Mouse (Mus musculus): ENCODE measurements around the gene Mns1. TPM values are rescaled to one million over a fixed set of nuclear protein-coding genes. Genes with fewer than 3 reads are reported as not detected.

The Mns1 gene
- polyA plus RNA-seq, 1 experiment from 2014 or later = 40.5 TPM

DNA sequence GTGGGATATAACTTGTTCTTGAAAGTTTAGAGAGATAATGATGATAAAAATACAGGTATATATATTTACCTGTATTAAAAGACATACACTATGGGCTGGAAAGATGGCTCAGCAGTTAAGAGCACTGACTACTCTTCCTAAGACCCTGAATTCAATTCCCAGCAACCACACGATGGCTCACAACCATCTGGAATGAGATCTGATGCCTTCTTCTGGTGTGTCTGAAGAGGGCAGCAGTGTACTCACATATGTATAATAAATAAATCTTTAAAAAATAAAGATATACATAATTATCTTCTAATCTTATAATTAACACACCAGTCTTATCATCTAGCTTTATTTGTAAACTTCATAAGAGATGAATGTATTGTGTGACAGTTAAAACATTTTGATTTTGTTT is 18.6 kb downstream of the Mns1 start:
- Histone ChIP-seq H3K4me1 (replicated peaks) (peaks cover 5% of the 10 kb centered on the region; the same call in 1 of the 2 replicates), H3K9me3 (no peaks in the 10 kb centered on the region), H3K4me2 (no peak overlapping the region), H3K36me3 (peaks cover 65% of the 10 kb centered on the region), H3K4me3 (replicated peaks) (no peak overlapping the region), H3K9ac (replicated peaks) (no peak overlapping the region), H3K27me3 (no peaks in the 10 kb centered on the region), H3K27ac (no peak overlapping the region)
- WGBS = 56% methylated on average over 1 of the region's 1 CpGs
- ATAC-seq (ENCODE audit: insufficient number of reproducible peaks, insufficient read depth, low FRiP score, low TSS enrichment, low read depth) = no peak

- Histone ChIP-seq H3K9me3 (no peaks in the 10 kb centered on the region), H3K4me2 (no peak overlapping the region), H3K36me3 (peaks cover 50% of the 10 kb centered on the region), H3K4me1 (replicated peaks) (peaks cover 5% of the 10 kb centered on the region; the same call in 1 of the 2 replicates), H3K4me3 (replicated peaks) (no peak overlapping the region), H3K27ac (no peak overlapping the region), H3K9ac (replicated peaks) (no peak overlapping the region), H3K27me3 (no peaks in the 10 kb centered on the region)
- no peak for ATAC-seq (ENCODE audit: insufficient number of reproducible peaks, insufficient read depth, low FRiP score, low TSS enrichment, low read depth)
- 18% methylated on average over 5 of the region's 5 CpGs for WGBS
Observed at GRCm38 (mm10) chr9:72458233-72458632, 20.4 kb downstream of the Mns1 start.

GRCm38 (mm10) chr9:72459703-72460102 is 21.9 kb downstream of the Mns1 start:
- Histone ChIP-seq H3K4me2 (no peak overlapping the region), H3K27ac (no peak overlapping the region), H3K9me3 (no peaks in the 10 kb centered on the region), H3K9ac (replicated peaks) (no peak overlapping the region), H3K27me3 (no peaks in the 10 kb centered on the region), H3K36me3 (peaks cover 42% of the 10 kb centered on the region), H3K4me1 (replicated peaks) (no peaks in the 10 kb centered on the region; the same call in 1 of the 2 replicates), H3K4me3 (replicated peaks) (no peak overlapping the region)
- no peak for ATAC-seq (ENCODE audit: insufficient number of reproducible peaks, insufficient read depth, low FRiP score, low TSS enrichment, low read depth)
- 90% methylated on average over 3 of the region's 3 CpGs for WGBS

GRCm38 (mm10) chr9:72460767-72461166 is 23.0 kb downstream of the Mns1 start:
- Histone ChIP-seq H3K4me2 (no peak overlapping the region), H3K36me3 (peaks cover 40% of the 10 kb centered on the region), H3K4me1 (replicated peaks) (no peaks in the 10 kb centered on the region; the same call in 1 of the 2 replicates), H3K9me3 (no peaks in the 10 kb centered on the region), H3K27me3 (no peaks in the 10 kb centered on the region), H3K9ac (replicated peaks) (no peak overlapping the region), H3K27ac (no peak overlapping the region), H3K4me3 (replicated peaks) (no peak overlapping the region)
- no peak for ATAC-seq (ENCODE audit: insufficient number of reproducible peaks, insufficient read depth, low FRiP score, low TSS enrichment, low read depth)
- 72% methylated on average over 3 of the region's 3 CpGs for WGBS

- Histone ChIP-seq H3K36me3 (peaks cover 32% of the 10 kb centered on the region), H3K9me3 (no peaks in the 10 kb centered on the region), H3K4me1 (replicated peaks) (no peaks in the 10 kb centered on the region; the same call in 1 of the 2 replicates), H3K4me3 (replicated peaks) (no peak overlapping the region), H3K27ac (no peak overlapping the region), H3K27me3 (no peaks in the 10 kb centered on the region), H3K4me2 (no peak overlapping the region), H3K9ac (replicated peaks) (no peak overlapping the region)
- WGBS = 90% methylated on average over 2 of the region's 2 CpGs
- no peak for ATAC-seq (ENCODE audit: insufficient number of reproducible peaks, insufficient read depth, low FRiP score, low TSS enrichment, low read depth)
Observed at GRCm38 (mm10) chr9:72462427-72462826, 24.6 kb downstream of the Mns1 start.

GRCm38 (mm10) chr9:72464806-72465205 is 27.0 kb downstream of the Mns1 start:
- H3K4me1 ChIP-seq (replicated peaks) = no peaks in the 10 kb centered on the region; the same call in 1 of the 2 replicates
- H3K9ac ChIP-seq (replicated peaks) = no peak overlapping the region
- no peak overlapping the region for H3K4me2 ChIP-seq
- no peak for ATAC-seq (ENCODE audit: insufficient number of reproducible peaks, insufficient read depth, low FRiP score, low TSS enrichment, low read depth)
- 84% methylated on average over 1 of the region's 1 CpGs for WGBS
- peaks cover 25% of the 10 kb centered on the region for H3K36me3 ChIP-seq
- no peaks in the 10 kb centered on the region for H3K27me3 ChIP-seq
- H3K27ac ChIP-seq = no peak overlapping the region
- H3K4me3 ChIP-seq (replicated peaks) = no peak overlapping the region
- no peaks in the 10 kb centered on the region for H3K9me3 ChIP-seq

GRCm38 (mm10) chr9:72465754-72466181 is 28.0 kb downstream of the Mns1 start:
- ATAC-seq (ENCODE audit: insufficient number of reproducible peaks, insufficient read depth, low FRiP score, low TSS enrichment, low read depth) = no peak
- no peaks in the 10 kb centered on the region for H3K9me3 ChIP-seq
- no peak overlapping the region for H3K4me2 ChIP-seq
- H3K4me1 ChIP-seq (replicated peaks) = no peaks in the 10 kb centered on the region; the same call in 1 of the 2 replicates
- WGBS = 90% methylated on average over 4 of the region's 4 CpGs
- H3K27ac ChIP-seq = no peak overlapping the region
- no peak overlapping the region for H3K9ac ChIP-seq (replicated peaks)
- H3K27me3 ChIP-seq = no peaks in the 10 kb centered on the region
- no peak overlapping the region for H3K4me3 ChIP-seq (replicated peaks)
- peaks cover 25% of the 10 kb centered on the region for H3K36me3 ChIP-seq

GRCm38 (mm10) chr9:72467551-72468407 is 30.0 kb downstream of the Mns1 start:
- Histone ChIP-seq H3K36me3 (peaks cover 35% of the 10 kb centered on the region), H3K4me3 (replicated peaks) (no peak overlapping the region), H3K4me2 (no peak overlapping the region), H3K27ac (no peak overlapping the region), H3K4me1 (replicated peaks) (no peaks in the 10 kb centered on the region; the same call in 1 of the 2 replicates), H3K27me3 (no peaks in the 10 kb centered on the region), H3K9ac (replicated peaks) (no peak overlapping the region), H3K9me3 (no peaks in the 10 kb centered on the region)
- ATAC-seq (ENCODE audit: insufficient number of reproducible peaks, insufficient read depth, low FRiP score, low TSS enrichment, low read depth) = no peak
- 70% methylated on average over 11 of the region's 11 CpGs for WGBS

- no peaks in the 10 kb centered on the region for H3K27me3 ChIP-seq
- no peak overlapping the region for H3K27ac ChIP-seq
- peaks cover 40% of the 10 kb centered on the region for H3K36me3 ChIP-seq
- 92% methylated on average over 10 of the region's 10 CpGs for WGBS
- no peak overlapping the region for H3K4me2 ChIP-seq
- no peaks in the 10 kb centered on the region; the same call in 1 of the 2 replicates for H3K4me1 ChIP-seq (replicated peaks)
- H3K4me3 ChIP-seq (replicated peaks) = no peak overlapping the region
- no peaks in the 10 kb centered on the region for H3K9me3 ChIP-seq
- H3K9ac ChIP-seq (replicated peaks) = no peak overlapping the region
- no peak for ATAC-seq (ENCODE audit: insufficient number of reproducible peaks, insufficient read depth, low FRiP score, low TSS enrichment, low read depth)
Observed at GRCm38 (mm10) chr9:72468616-72469015, 30.8 kb downstream of the Mns1 start.

DNA sequence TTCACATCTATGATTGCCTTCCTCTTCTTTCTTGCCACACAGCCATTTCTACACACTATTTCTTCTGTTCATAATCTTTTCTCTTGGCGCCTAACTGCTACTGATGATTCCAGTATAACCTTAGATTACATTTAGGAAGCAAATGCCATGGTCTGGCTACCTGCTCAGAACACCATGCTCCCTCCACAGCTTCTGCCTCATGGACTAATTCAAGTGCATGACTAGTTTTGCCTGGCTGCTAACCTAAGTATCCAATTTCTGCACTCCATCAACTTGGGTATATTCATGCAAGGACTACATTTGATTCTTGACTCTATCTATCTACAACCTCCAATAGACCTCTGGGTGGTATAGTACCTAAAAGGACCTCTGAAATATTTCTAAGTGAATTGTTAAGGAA is 32.0 kb downstream of the Mns1 start:
- ATAC-seq (ENCODE audit: insufficient number of reproducible peaks, insufficient read depth, low FRiP score, low TSS enrichment, low read depth) = no peak
- H3K36me3 ChIP-seq = peaks cover 46% of the 10 kb centered on the region
- WGBS = 97% methylated on average over 1 of the region's 1 CpGs

GRCm38 (mm10) chr9:72475511-72475910 is 37.7 kb downstream of the Mns1 start:
- Histone ChIP-seq H3K27me3 (no peaks in the 10 kb centered on the region), H3K4me3 (replicated peaks) (no peak overlapping the region), H3K9ac (replicated peaks) (no peak overlapping the region), H3K4me2 (no peak overlapping the region), H3K36me3 (peaks cover 61% of the 10 kb centered on the region), H3K27ac (no peak overlapping the region), H3K4me1 (replicated peaks) (peaks cover 19% of the 10 kb centered on the region), H3K9me3 (no peaks in the 10 kb centered on the region)
- 43% methylated on average over 9 of the region's 9 CpGs for WGBS
- no peak for ATAC-seq (ENCODE audit: insufficient number of reproducible peaks, insufficient read depth, low FRiP score, low TSS enrichment, low read depth)

More for the DNA sequence above, 32.0 kb downstream of the Mns1 start:
- H3K9ac ChIP-seq (replicated peaks) = no peak overlapping the region
- H3K27ac ChIP-seq = no peak overlapping the region
- H3K4me2 ChIP-seq = no peak overlapping the region
- H3K9me3 ChIP-seq = no peaks in the 10 kb centered on the region
- no peaks in the 10 kb centered on the region for H3K27me3 ChIP-seq
- peaks cover 7% of the 10 kb centered on the region for H3K4me1 ChIP-seq (replicated peaks)
- H3K4me3 ChIP-seq (replicated peaks) = no peak overlapping the region

All from limb, embryonic 12.5 days (tissue).